Mouse (Mus musculus) intestine, embryonic 16.5 days (tissue): Measurements from ENCODE around the gene Dzank1. TPM values are rescaled to one million over a fixed set of nuclear protein-coding genes. Genes with fewer than 3 reads are reported as not detected.
A peak's percentile ranks its signal among the peaks of the same experiment; 100 is the strongest.

Source experiments
- ATAC-seq: fragments of 200-750 bp; cut with Nextera tagmentation; 2 replicates; pipeline ENCODE4 v1.8.0; 2017; ENCODE audit warnings: moderate TSS enrichment, moderate library complexity
- H3K27ac ChIP-seq: fragments of 300-500 bp; sonication (generic); 2 replicates; pipeline ENCODE4 v1.5.1; 2014; ENCODE audit warnings: mild to moderate bottlenecking, low read length
- H3K27me3 ChIP-seq: fragments of 300-500 bp; sonication (generic); replicated peaks from 2 replicates; pipeline ENCODE4 v1.6.1; 2014; ENCODE audit warnings: low read length, control low read depth, mixed read lengths; ENCODE audit not compliant: control insufficient read depth, insufficient read depth
- H3K36me3 ChIP-seq: fragments of 300-500 bp; sonication (generic); 2 replicates; pipeline ENCODE4 v1.6.1; 2014; ENCODE audit warnings: low read length, control low read depth; ENCODE audit not compliant: control insufficient read depth, insufficient read depth
- H3K4me1 ChIP-seq: fragments of 300-500 bp; sonication (generic); 2 replicates; pipeline ENCODE4 v1.6.1; 2014; ENCODE audit warnings: low read length, control low read depth, mixed read lengths; ENCODE audit not compliant: control insufficient read depth, insufficient read depth
- H3K4me2 ChIP-seq: fragments of 300-500 bp; sonication (generic); 2 replicates; pipeline ENCODE4 v1.6.1; 2014; ENCODE audit warnings: low read depth, low read length, control low read depth
- H3K4me3 ChIP-seq: fragments of 300-500 bp; sonication (generic); 2 replicates; pipeline ENCODE4 v1.5.1; 2014; ENCODE audit warnings: mild to moderate bottlenecking, low read length
- H3K9ac ChIP-seq: fragments of 300-500 bp; sonication (generic); 2 replicates; pipeline ENCODE4 v1.6.1; 2014; ENCODE audit warnings: low read depth, low read length
- H3K9me3 ChIP-seq: fragments of 300-500 bp; sonication (generic); 2 replicates; pipeline ENCODE4 v1.6.1; 2016; ENCODE audit warnings: low read length, control low read depth; ENCODE audit not compliant: control insufficient read depth
- WGBS: fragments of 180-500 bp; shearing (Covaris S2); extraction: QIAGEN DNeasy Blood & Tissue Kit; methylation state at CpG from one replicate; pipeline ENCODE4 v1.1.7; 2014; 5-methylcytosine and 5-hydroxymethylcytosine counted together
- polyA plus RNA-seq: library from polyadenylated mRNA; unstranded; fragments of >200 nt; fragmentation: Nextera tagmentation; extraction: Ambion mirVana; gene quantifications from 2 replicates; pipeline ENCODE4 v1.2.1, GENCODE M21; 2015

Gene Dzank1
- polyA plus RNA-seq, 1 experiment from 2014 or later = 0.42 TPM

DNA sequence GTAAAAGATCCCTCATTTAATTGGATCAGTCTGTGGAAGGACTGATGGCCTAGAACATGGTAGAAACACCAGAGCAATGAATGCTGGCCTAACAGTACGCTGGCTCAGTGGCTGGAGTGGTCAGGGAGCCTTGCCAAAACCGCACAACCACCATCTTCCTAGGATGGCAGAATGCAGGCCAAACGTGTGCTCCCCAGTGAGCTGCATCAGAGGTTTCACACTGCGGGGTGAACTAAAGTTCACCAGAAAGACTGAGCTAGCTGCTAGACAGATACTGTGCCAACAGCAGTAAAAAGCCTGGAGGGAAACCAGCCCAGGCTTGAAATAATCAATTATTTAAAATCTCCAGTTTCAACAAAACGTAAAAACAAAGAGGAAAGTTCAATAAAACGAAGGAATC is 39.7 kb downstream of the Dzank1 start:
- Histone ChIP-seq H3K4me2 (no peak overlapping the region), H3K4me1 (no peaks in the 10 kb centered on the region), H3K9ac (no peak overlapping the region), H3K4me3 (no peak overlapping the region), H3K9me3 (peaks cover 7% of the 10 kb centered on the region; the same call in 1 of the 2 replicates), H3K36me3 (no peaks in the 10 kb centered on the region), H3K27me3 (no peaks in the 10 kb centered on the region), H3K27ac (no peak overlapping the region)
- WGBS = 54% methylated on average over 6 of the region's 6 CpGs
- ATAC-seq = peak; percentile 48; the same call in 1 of the 2 replicates

DNA sequence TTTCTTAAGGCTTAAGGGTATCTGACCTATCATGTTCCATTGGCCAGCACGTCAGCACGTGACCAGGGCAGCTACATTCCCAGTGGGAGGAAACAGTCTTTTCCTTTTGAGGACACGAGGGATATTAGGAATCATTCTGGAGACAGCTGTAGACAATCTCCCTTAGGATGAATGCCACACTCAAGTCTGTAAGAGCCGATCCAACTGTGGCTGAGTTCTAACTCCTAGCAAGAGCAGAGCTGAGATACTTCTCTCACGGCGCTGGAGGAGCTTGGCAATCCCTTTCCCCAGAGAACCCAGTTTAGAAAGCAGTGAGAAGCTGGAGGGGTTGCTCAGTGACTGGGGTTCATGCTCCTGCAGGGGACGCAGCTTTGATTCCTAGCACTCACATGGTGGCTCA is 41.8 kb downstream of the Dzank1 start:
- no peak overlapping the region for H3K9ac ChIP-seq
- H3K4me1 ChIP-seq = no peaks in the 10 kb centered on the region
- no peaks in the 10 kb centered on the region for H3K27me3 ChIP-seq
- no peak overlapping the region for H3K27ac ChIP-seq
- H3K4me3 ChIP-seq = no peak overlapping the region
- ATAC-seq = no peak
- 80% methylated on average over 7 of the region's 7 CpGs for WGBS
- no peak overlapping the region for H3K4me2 ChIP-seq
- no peaks in the 10 kb centered on the region for H3K36me3 ChIP-seq
- no peaks in the 10 kb centered on the region for H3K9me3 ChIP-seq

DNA sequence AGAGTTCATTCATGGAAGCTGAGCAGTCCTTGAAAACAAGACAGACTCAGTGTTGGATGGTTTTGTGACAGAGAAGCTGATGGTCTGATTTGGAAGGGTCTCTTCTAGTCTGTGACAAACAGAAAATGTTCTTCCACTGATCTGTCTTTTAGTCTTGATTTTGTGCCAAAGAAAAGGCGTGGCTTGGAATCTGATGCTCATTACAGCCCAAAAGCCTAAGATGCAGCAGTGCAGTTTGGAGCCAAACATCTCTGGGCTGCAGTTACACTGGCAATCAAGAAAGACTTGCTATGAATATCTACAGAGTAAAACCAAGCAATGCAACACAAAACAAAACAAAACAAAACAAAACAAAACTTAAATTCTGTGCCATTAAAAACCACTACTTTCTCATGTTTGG is 43.1 kb downstream of the Dzank1 start:
- Histone ChIP-seq H3K36me3 (no peaks in the 10 kb centered on the region), H3K9ac (no peak overlapping the region), H3K4me2 (no peak overlapping the region), H3K27me3 (no peaks in the 10 kb centered on the region), H3K9me3 (no peaks in the 10 kb centered on the region), H3K27ac (no peak overlapping the region), H3K4me3 (no peak overlapping the region), H3K4me1 (no peaks in the 10 kb centered on the region)
- ATAC-seq = no peak
- WGBS = 63% methylated on average over 1 of the region's 1 CpGs

DNA sequence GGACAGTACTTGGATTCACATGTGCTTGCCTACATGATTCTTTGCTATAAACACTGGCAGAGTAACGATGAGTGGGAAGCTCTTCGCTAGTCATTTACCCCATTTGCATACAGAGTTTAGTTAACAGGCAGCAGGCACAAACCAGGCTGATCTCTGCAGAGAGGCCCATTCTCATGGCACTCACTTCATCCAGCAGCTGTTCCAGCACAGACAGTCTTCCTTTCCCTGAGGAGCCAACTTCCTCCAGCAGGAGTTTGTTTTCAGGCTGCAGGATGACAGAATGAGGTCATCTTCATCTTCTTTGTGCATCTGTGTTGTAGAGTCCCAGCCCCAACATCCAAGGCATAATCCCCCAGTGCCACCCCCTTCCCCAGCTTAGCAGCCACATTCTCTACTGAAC is 47.8 kb downstream of the Dzank1 start:
- Histone ChIP-seq H3K9ac (no peak overlapping the region), H3K27ac (no peak overlapping the region), H3K4me3 (no peak overlapping the region), H3K36me3 (no peaks in the 10 kb centered on the region), H3K4me2 (no peak overlapping the region), H3K4me1 (no peaks in the 10 kb centered on the region), H3K9me3 (no peaks in the 10 kb centered on the region), H3K27me3 (no peaks in the 10 kb centered on the region)
- ATAC-seq = no peak
- WGBS = 66% methylated on average over 2 of the region's 2 CpGs

DNA sequence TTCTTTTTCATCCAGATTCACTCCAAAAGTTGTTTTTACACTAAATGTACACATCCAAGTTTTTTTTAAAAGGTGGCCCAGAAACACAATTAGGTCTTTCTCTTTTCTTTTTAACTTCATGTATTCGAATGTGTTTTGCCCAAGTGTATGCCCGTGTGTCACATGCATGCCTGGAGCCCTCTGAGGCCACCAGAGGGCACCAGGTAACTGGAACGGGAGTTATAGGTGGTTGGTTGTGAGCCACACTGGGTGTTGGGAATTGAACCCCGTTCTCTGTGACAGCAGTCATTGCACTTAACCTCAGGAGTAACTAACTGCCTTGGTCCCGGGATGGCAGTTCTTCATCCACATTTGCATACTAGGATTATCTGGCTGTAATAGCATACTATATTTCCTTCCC is 60.0 kb downstream of the Dzank1 start:
- Histone ChIP-seq H3K9ac (no peak overlapping the region), H3K4me2 (no peak overlapping the region), H3K4me1 (no peaks in the 10 kb centered on the region), H3K9me3 (no peaks in the 10 kb centered on the region), H3K4me3 (no peak overlapping the region), H3K27ac (no peak overlapping the region), H3K36me3 (no peaks in the 10 kb centered on the region), H3K27me3 (no peaks in the 10 kb centered on the region)
- no peak for ATAC-seq
- WGBS = 66% methylated on average over 5 of the region's 5 CpGs

DNA sequence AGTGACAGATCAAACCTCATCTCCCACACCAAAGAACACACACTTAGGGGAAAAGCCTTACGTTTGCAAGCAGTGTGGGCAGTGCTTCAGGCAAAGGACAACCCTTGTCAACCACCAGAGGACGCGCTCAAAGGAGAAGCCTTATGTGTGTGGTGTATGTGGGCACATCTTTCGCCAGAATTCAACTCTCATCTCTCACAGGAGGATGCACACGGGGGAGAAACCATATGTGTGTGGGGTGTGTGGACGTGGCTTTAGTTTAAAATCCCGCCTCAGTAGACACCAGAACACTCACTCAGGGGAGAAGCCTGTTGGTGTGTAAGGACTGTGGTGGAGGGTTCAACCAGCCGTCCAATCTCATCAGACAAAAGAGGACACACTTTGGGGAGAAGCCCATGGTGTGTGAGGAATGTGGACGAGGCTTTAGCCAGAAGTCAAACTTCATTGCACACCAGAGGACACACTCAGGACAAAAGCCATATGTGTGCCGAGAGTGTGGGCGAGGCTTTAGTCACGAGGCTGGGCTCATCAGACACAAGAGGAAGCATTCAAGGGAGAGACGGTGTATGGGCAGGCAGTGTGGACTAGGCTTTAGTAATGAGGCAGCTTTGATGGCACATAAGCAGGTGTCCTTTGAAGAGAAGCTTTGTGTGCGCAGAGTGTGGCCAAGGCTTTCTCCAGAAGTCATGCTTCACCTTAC is 61.2 kb downstream of the Dzank1 start:
- Histone ChIP-seq H3K4me1 (no peaks in the 10 kb centered on the region), H3K27me3 (no peaks in the 10 kb centered on the region), H3K36me3 (no peaks in the 10 kb centered on the region), H3K27ac (no peak overlapping the region), H3K4me2 (no peak overlapping the region), H3K9ac (no peak overlapping the region), H3K9me3 (no peaks in the 10 kb centered on the region), H3K4me3 (no peak overlapping the region)
- WGBS = 85% methylated on average over 14 of the region's 14 CpGs
- 0 out of 2 replicates have a peak, but pooled peaks have one; percentile 10 for ATAC-seq

DNA sequence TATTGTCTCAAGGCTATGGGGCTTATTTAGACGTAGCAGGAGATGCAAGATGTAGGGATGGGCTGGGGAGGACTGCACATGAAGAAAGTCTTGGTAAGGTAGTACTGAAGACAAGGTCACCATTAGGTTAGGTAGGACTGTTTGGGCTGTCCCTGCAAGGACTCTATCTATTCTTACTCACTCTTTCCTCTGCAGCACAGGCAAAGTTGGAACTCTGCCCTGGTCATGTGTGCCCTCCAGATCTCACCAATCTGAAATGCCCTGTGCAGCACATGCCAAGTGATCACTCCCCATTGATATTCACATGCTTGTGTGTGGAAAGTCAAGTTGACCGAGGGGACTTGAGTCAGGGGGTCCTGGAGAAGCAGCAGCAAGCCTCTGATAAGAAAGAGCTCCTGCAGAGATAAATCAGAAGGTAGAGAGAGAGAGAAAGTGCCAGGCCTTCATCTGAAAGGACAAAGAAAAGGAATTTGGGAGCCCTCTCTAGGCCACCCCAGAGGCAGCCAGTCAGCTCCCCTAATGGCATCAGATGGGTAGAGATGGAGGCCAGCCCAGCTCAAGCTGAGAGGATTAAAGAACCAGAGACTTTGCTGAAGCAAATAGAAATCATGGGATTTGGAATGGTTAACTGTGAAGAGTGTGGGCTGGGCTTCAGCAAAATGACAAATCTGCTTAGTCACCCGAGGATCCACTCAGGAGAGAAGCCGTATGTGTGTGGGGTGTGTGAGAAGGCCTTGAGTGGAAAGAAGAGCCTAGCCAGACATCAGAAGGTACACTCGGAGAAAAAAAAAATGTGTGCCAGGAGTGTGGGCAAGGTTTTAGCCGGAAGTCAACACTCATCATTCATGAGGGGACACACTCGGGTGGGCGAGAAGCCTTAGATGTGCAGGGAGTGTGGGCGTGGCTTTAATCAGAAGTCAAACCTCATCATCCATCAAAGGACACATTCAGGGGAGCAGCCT is 62.1 kb downstream of the Dzank1 start:
- Histone ChIP-seq H3K9ac (no peak overlapping the region), H3K27me3 (no peaks in the 10 kb centered on the region), H3K27ac (no peak overlapping the region), H3K36me3 (no peaks in the 10 kb centered on the region), H3K4me2 (0 out of 2 replicates have a peak overlapping the region, but pooled peaks have one; percentile 0), H3K4me3 (peak overlapping the region; percentile 20), H3K9me3 (no peaks in the 10 kb centered on the region), H3K4me1 (no peaks in the 10 kb centered on the region)
- peak; percentile 17 for ATAC-seq
- WGBS = 72% methylated on average over 9 of the region's 9 CpGs

DNA sequence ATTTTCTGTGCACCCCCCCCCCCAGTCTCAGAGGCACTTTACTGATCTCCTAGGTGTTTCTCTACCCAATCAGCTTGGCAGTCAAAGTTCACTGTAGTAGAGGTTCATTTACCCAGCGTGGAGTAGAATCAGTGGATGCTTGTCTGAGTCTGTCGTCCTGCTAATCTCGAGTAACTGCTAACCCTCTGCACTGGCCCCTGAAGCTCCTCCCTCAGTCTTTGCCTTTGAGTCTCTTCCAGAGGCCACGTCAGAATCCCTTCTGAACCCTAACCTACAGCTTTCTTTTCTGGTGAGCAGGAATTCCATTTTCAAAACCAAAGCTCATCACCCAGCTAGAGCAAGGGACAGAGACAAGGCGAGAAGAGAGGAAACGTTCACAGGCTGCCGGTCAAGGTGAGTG is 63.0 kb downstream of the Dzank1 start:
- Histone ChIP-seq H3K27ac (peak overlapping the region; percentile 48; the same call in 1 of the 2 replicates), H3K36me3 (no peaks in the 10 kb centered on the region), H3K4me3 (peak overlapping the region; percentile 5; the same call in 1 of the 2 replicates), H3K9me3 (no peaks in the 10 kb centered on the region), H3K4me2 (0 out of 2 replicates have a peak overlapping the region, but pooled peaks have one; percentile 0), H3K9ac (no peak overlapping the region), H3K27me3 (no peaks in the 10 kb centered on the region), H3K4me1 (no peaks in the 10 kb centered on the region)
- 61% methylated on average over 7 of the region's 7 CpGs for WGBS
- peak; percentile 81 for ATAC-seq

DNA sequence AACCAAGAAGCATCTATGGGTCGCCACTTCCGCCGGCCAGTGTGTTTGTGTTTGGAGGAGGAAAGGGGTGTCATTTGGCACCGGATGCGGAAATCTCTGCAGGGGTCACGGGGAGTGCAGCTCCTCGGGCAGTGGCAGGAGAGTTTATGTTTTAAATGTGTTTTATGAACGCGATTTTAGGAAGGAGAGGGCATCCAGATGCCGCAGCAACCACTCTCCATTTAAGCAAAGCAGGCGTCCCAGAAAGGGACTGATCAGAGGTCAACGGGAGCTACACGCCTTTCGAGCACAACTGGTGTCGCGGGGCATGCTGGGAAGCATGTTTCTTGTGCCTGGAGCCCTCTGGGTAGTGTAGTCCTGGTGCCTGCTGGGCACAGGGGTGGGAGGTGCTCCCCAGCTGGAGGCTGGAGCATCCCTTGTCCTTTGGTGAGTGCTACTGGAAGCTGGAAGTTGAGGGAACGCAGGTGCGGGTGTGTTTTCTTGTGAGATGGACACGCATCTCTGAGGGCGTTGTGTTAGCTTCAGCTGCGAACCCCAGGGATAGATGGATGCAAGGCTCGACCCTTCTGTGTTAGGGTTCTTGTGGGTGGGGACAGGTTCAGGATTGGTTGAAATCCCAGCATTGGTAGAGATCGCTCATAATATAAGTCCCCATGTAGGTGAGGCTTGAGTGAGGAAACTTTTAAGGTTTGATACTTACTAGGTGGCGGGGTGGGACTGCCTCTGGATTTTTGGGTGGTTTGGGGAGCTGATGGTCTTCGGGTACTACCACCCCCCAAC is 68.0 kb downstream of the Dzank1 start:
- Histone ChIP-seq H3K27me3 (no peaks in the 10 kb centered on the region), H3K4me3 (peak overlapping the region; percentile 60), H3K9ac (peak overlapping the region; percentile 73), H3K4me2 (peak overlapping the region; percentile 66), H3K36me3 (no peaks in the 10 kb centered on the region), H3K4me1 (no peaks in the 10 kb centered on the region), H3K9me3 (no peaks in the 10 kb centered on the region), H3K27ac (peak overlapping the region; percentile 53)
- WGBS = 8% methylated on average over 25 of the region's 25 CpGs
- ATAC-seq = peak; percentile 98
